Mouse (Mus musculus) midbrain, embryonic 14.5 days (tissue): Measurements from ENCODE around the gene 2410137M14Rik. TPM values are rescaled to one million over a fixed set of nuclear protein-coding genes. Genes with fewer than 3 reads are reported as not detected.
A peak's percentile ranks its signal among the peaks of the same experiment; 100 is the strongest.

Experiments
- ATAC-seq: fragments of 200-750 bp; cut with Nextera tagmentation; 2 replicates; pipeline ENCODE4 v1.8.0; 2017; ENCODE audit warnings: moderate number of reproducible peaks, moderate library complexity; ENCODE audit not compliant: low FRiP score, low TSS enrichment
- DNase-seq: peaks from one replicate; pipeline ENCODE4 v3.0.0-alpha.2; 2015
- H3K27ac ChIP-seq: fragments of 300-500 bp; sonication (generic); replicated peaks from 2 replicates; pipeline ENCODE4 v1.5.1; 2014; ENCODE audit warnings: mild to moderate bottlenecking, low read depth, low read length, moderate library complexity
- H3K27me3 ChIP-seq: fragments of 300-500 bp; sonication (generic); 2 replicates; pipeline ENCODE4 v1.6.1; 2014; ENCODE audit warnings: low read length, control low read depth, mixed read lengths; ENCODE audit not compliant: control insufficient read depth, insufficient read depth
- H3K36me3 ChIP-seq: fragments of 300-500 bp; sonication (generic); 2 replicates; pipeline ENCODE4 v1.6.1; 2014; ENCODE audit warnings: low read length, control low read depth; ENCODE audit not compliant: control insufficient read depth, insufficient read depth
- H3K4me1 ChIP-seq: fragments of 300-500 bp; sonication (generic); 2 replicates; pipeline ENCODE4 v1.6.1; 2014; ENCODE audit warnings: mild to moderate bottlenecking, antibody characterized with exemption, low read length, control low read depth; ENCODE audit not compliant: control insufficient read depth, insufficient read depth
- H3K4me2 ChIP-seq: fragments of 300-500 bp; sonication (generic); 2 replicates; pipeline ENCODE4 v1.6.1; 2014; ENCODE audit warnings: mild to moderate bottlenecking, low read length, moderate library complexity
- H3K4me3 ChIP-seq: fragments of 300-500 bp; sonication (generic); replicated peaks from 2 replicates; pipeline ENCODE4 v1.5.1; 2014; ENCODE audit warnings: low read depth, low read length
- H3K9ac ChIP-seq: fragments of 300-500 bp; sonication (generic); replicated peaks from 2 replicates; pipeline ENCODE4 v1.6.1; 2014; ENCODE audit warnings: mild to moderate bottlenecking, low read length, moderate library complexity
- H3K9me3 ChIP-seq: fragments of 300-500 bp; sonication (generic); 2 replicates; pipeline ENCODE4 v1.6.1; 2016; ENCODE audit warnings: low read length, control low read depth, mixed read lengths; ENCODE audit not compliant: control insufficient read depth
- WGBS: fragments of 180-500 bp; shearing (Covaris S2); extraction: QIAGEN DNeasy Blood & Tissue Kit; methylation state at CpG from one replicate; pipeline ENCODE4 v1.1.7; 2014; 5-methylcytosine and 5-hydroxymethylcytosine counted together
- polyA plus RNA-seq: library from polyadenylated mRNA; unstranded; fragments of >200 nt; fragmentation: Nextera tagmentation; extraction: Ambion mirVana; gene quantifications from 2 replicates; pipeline ENCODE4 v1.2.1, GENCODE M21; 2014

The 2410137M14Rik gene
- polyA plus RNA-seq, 1 experiment from 2014 or later: 0.32 TPM

DNA sequence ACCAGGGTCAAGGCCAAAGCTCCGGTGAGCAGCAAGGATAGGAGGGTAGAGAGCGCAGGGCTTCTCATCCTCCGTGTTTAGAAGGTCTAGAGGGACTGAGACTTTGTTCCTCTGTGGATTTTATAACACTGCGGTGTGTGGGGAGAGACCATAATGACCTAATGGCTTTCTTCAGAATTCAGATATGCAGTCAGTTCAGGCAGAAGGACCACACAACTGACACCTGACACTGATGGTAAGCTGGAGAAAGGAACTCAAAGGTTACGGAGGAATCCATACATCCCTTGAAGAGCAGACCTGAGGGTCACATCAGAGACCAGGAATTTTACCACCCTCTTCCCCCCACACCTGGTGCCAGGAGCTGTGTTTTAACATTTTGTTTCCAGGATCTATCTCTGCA is 8.4 kb upstream of the 2410137M14Rik start, which contains the start of gene H2-M5:
TSS of gene H2-M5 (minus strand) at position 101 of the 400 bp plus-strand sequence.
- peaks cover 6% of the 10 kb centered on the region; the same call in 1 of the 2 replicates for H3K27me3 ChIP-seq
- no peak within 1 kb of the TSS for H3K4me3 ChIP-seq
- no peak for ATAC-seq
- no peaks in the 10 kb centered on the region for H3K4me1 ChIP-seq
- DNase-seq: no peak
- WGBS: 32% methylated on average over 5 of the region's 5 CpGs
- H3K9ac ChIP-seq: no peak within 1 kb of the TSS
- no peak within 1 kb of the TSS for H3K27ac ChIP-seq
- H3K36me3 ChIP-seq: no peaks in the 10 kb centered on the region
- H3K9me3 ChIP-seq: no peaks in the 10 kb centered on the region
- H3K4me2 ChIP-seq: 0 out of 2 replicates have a peak within 1 kb of the TSS, but pooled peaks have one; percentile 3

DNA sequence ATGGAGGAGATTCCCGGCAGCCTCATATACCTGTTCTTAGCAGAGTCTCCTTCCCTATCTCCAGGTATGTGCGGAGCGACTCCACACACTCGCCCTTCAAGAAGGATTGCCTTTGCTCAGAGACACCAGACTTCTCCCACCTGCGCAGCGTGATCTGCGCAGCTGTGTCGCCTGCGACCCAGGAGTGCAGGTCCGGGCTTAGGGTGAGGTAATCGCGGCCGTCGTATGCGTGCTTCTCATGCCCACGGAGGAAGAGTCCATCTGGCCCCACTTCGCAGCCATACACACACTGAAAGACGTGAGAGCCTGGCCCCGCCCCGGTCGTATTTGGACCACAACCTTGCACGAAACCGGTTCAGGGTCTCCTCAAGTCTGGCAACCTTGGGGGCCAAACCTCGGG is 7.4 kb upstream of the 2410137M14Rik start:
- H3K27ac ChIP-seq: no peak overlapping the region
- no peak overlapping the region for H3K4me3 ChIP-seq
- WGBS: 4% methylated on average over 24 of the region's 24 CpGs
- no peak for ATAC-seq
- no peaks in the 10 kb centered on the region for H3K9me3 ChIP-seq
- 0 out of 2 replicates have a peak overlapping the region, but pooled peaks have one; percentile 3 for H3K4me2 ChIP-seq
- H3K9ac ChIP-seq: no peak overlapping the region
- no peaks in the 10 kb centered on the region for H3K36me3 ChIP-seq
- DNase-seq: no peak
- no peaks in the 10 kb centered on the region for H3K4me1 ChIP-seq
- H3K27me3 ChIP-seq: peaks cover 6% of the 10 kb centered on the region; the same call in 1 of the 2 replicates

DNA sequence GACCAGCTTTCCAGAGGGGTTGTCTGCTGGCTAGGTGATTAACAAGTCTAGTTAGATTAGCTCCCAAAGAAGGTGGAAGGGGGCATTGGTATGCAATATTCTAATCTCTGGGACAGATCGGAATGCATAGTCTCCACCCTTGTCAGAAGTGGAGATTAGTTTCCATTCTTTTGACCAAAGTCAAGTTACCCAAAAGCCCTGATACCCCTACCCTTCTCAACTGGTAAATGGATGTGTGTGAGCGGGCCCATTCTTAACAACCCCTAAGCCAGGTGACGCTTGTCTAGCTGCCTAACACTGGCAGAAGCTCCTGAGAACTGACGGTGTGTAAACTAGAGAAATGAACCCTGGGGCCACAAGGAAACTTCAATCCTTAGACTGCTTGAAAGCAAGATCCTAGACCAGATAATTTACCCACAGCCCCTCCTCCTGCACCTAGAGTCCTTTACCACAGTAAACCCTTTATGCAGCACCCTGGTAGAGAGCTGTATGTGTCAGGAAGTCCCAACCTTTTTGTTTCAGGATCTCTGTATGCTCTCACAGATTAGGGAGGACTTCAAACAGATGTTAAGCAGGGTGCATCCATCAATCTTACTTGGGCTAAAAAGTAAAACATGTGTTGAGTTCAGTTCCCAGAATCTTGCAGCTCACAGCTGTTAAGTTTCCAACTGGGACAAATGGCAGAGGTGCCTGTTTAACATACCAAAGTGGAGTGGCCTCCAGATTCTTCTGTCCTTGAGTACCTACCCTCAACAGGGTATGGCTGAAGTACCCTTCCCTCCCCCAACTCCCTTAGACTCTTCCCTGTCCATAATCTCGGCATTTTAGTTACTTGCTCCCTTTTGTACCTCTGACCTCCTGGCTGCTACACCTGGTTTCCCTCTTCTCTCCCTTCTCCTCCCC is 1.5 kb upstream of the 2410137M14Rik start:
- Histone ChIP-seq H3K4me1 (no peaks in the 10 kb centered on the region), H3K27ac (no peak overlapping the region), H3K9ac (no peak overlapping the region), H3K36me3 (no peaks in the 10 kb centered on the region), H3K4me2 (no peak overlapping the region), H3K4me3 (no peak overlapping the region), H3K9me3 (no peaks in the 10 kb centered on the region), H3K27me3 (no peaks in the 10 kb centered on the region; the same call in 1 of the 2 replicates)
- ATAC-seq (no peak), DNase-seq (no peak)
- WGBS: 35% methylated on average over 5 of the region's 5 CpGs

DNA sequence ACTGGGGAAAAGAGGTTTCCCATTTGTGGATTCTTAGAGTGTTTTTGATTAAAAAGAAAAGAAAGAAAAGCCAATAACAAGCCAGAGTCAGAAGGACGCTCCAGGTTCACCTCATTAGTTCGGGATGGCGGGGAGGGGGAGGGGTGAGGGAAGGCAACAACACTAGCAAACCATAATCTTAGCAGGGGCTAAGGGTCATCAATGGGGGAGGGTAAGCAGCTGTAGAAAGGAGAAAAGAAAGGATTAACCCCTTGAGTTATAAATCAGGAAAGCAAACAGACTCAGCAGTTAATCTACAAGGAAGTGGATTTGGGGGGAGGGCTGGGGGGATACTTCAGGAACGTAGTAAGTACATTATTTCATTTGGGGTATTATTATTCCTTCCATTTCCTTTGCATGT is 808 bp upstream of the 2410137M14Rik start:
- H3K9me3 ChIP-seq: no peaks in the 10 kb centered on the region
- H3K27me3 ChIP-seq: no peaks in the 10 kb centered on the region
- no peak for ATAC-seq
- H3K4me1 ChIP-seq: no peaks in the 10 kb centered on the region
- no peaks in the 10 kb centered on the region for H3K36me3 ChIP-seq
- H3K4me3 ChIP-seq: no peak overlapping the region
- no peak overlapping the region for H3K9ac ChIP-seq
- no peak for DNase-seq
- 3% methylated on average over 4 of the region's 4 CpGs for WGBS
- no peak overlapping the region for H3K4me2 ChIP-seq
- no peak overlapping the region for H3K27ac ChIP-seq

DNA sequence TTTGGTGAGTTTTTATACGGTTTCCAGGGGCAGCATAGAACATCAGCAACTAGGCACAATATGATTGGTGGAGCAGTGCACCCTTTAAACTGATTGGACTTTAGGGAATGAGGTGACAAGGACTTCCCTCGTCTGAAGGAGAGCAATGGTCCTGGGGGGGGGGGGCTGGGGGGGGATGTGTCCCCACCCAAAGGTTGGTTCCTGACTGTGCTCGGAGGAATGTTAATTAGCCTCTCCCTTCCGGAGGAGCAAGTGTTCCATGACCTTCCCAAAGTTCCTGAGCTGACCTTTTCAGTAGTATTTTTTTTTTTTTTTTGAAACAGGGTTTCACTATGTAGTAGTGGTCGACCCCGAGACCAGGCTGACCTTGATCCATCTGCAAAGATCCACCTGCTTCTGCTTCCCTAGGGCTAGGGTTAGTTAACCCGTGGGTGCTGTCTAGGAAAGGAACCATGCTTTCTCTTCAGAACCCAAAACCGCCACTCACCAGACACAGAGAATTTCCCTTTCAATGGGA is 7.7 kb downstream of the 2410137M14Rik start:
- Histone ChIP-seq H3K9ac (no peak overlapping the region), H3K4me2 (no peak overlapping the region), H3K4me1 (no peaks in the 10 kb centered on the region), H3K27ac (no peak overlapping the region), H3K9me3 (no peaks in the 10 kb centered on the region), H3K4me3 (no peak overlapping the region), H3K27me3 (no peaks in the 10 kb centered on the region), H3K36me3 (no peaks in the 10 kb centered on the region)
- ATAC-seq (no peak), DNase-seq (no peak)
- 83% methylated on average over 8 of the region's 8 CpGs for WGBS

DNA sequence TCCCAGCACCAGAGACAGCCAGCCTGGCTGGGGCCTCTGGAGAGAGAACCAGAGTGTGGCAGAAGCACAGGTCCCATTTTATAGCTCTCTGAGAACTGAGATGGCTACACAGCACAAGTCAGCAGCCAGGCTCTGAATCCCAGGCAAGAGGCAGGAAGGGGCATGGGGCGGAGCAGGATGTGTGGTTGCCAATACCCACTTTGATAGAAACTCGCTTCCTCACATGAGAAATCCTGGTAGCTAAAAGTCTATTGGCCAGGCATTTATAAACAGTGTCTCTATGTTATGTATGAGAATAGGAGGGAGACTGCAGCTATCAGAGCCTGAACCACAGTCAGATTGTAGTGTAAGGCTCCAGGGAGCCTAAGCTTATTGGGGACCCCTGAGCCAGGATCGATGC is 8.2 kb downstream of the 2410137M14Rik start:
- Histone ChIP-seq H3K4me1 (no peaks in the 10 kb centered on the region), H3K36me3 (no peaks in the 10 kb centered on the region), H3K4me2 (no peak overlapping the region), H3K27ac (no peak overlapping the region), H3K4me3 (no peak overlapping the region), H3K27me3 (no peaks in the 10 kb centered on the region), H3K9me3 (no peaks in the 10 kb centered on the region), H3K9ac (no peak overlapping the region)
- ATAC-seq (no peak), DNase-seq (no peak)
- WGBS: 86% methylated on average over 3 of the region's 3 CpGs

DNA sequence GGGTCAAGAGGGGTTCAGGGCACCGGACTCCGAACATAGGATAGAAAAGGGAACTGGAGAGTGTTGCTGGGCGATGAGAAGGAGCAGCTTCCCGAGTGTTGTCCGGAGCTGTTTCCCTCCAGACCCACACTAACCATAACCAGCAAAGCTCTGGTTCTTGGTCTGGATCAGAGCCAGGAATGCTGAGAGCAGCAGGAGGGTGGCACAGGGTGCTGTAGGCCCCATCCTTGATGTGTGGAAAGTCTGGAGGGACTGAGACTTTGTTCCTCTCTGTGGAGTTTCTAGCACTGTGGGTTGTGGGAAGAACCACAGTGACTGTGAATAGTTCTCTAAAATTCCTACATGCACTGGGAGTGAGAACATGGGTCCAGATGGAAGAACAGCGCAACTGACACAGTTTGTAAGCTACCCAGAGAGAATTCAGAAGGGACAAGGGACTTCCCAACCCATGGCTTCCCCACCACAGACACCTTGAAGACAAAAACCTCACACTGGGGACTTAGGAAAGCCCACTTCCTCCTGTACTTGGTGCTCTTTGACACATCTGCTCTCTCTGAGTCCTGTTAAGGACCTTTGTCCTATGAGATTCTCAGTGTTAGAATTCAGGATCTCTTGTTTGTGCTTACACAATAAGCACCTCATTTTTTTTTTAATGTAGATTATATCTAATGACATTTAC is 9.7 kb downstream of the 2410137M14Rik start:
- ATAC-seq (no peak), DNase-seq (no peak)
- Histone ChIP-seq H3K4me3 (no peak overlapping the region), H3K27me3 (no peaks in the 10 kb centered on the region), H3K9me3 (no peaks in the 10 kb centered on the region), H3K36me3 (no peaks in the 10 kb centered on the region), H3K27ac (no peak overlapping the region), H3K4me2 (no peak overlapping the region), H3K9ac (no peak overlapping the region), H3K4me1 (no peaks in the 10 kb centered on the region)
- 85% methylated on average over 6 of the region's 6 CpGs for WGBS

DNA sequence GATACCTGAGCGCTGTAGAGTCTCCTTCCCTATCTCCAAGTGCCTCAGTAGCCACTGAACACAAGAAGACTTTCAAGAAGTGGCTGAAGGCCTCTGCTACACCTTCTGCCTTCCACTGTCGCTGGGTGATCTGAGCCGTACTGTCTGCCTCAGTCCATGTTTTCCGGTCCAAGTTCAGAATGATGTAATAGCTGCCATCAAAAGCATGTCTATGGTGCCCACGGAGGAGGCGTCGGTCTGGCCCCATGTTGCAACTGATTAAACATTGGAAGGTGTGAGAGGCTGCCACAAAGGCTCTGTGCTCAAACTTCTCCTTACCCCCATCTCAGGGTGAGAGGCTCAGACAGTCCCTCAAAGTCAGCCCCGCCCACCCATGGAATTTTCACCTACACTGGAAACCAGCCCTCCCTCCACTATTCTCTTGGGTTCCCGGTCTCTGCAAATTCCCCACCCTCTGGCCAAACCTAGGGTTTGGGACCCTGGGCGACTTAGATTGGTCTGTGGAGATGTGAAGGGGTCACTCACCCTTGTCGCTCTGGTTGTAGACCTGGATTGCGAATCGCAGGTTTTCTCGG is 10.6 kb downstream of the 2410137M14Rik start:
- H3K27ac ChIP-seq: no peak overlapping the region
- H3K4me1 ChIP-seq: no peaks in the 10 kb centered on the region
- H3K9ac ChIP-seq: no peak overlapping the region
- no peaks in the 10 kb centered on the region for H3K27me3 ChIP-seq
- 86% methylated on average over 14 of the region's 14 CpGs for WGBS
- H3K9me3 ChIP-seq: no peaks in the 10 kb centered on the region
- H3K36me3 ChIP-seq: no peaks in the 10 kb centered on the region
- ATAC-seq (no peak), DNase-seq (no peak)
- no peak overlapping the region for H3K4me3 ChIP-seq
- no peak overlapping the region for H3K4me2 ChIP-seq
